In the genomic region with DNA sequence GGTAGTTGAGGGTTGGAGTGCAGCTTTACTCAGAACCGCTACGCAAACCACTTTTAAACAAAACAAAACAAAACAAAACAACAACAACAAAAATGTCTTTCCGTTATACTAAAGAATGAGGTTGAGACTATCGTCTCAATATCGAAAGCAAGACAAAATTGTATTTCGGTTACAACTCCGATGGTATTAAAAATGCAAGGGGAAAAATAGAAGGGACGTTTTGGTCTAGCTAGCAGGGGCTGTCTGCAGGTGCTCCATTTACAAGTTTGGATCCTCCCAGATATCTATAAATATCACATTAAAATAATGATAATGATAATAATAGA, we compare ENCODE assay signal across 8 mouse cellular contexts. TPM values are rescaled to one million over a fixed set of nuclear protein-coding genes. Genes with fewer than 3 reads are reported as not detected.
A peak's percentile ranks its signal among the peaks of the same experiment; 100 is the strongest.
DNase-seq lines count a peak whose midpoint lies in the region; ATAC-seq and TF ChIP-seq lines count a peak whose summit lies in the region.

TSS of gene Cd1d1 (minus strand) at position 27 of the 326 bp plus-strand sequence.

- H3K9ac ChIP-seq in forebrain, embryonic 13.5 days = peak within 1 kb of the TSS; percentile 80
- H3K9ac ChIP-seq in limb, embryonic 15.5 days = peak within 1 kb of the TSS; percentile 62
- peak within 1 kb of the TSS; percentile 41 for H3K9ac ChIP-seq in stomach, embryonic 15.5 days

- H3K36me3 ChIP-seq in E14TG2a.4 (ENCODE audit: insufficient read depth, low read length) = no peaks in the 10 kb centered on the region
- no peaks in the 10 kb centered on the region for H3K36me3 ChIP-seq in forebrain, embryonic 13.5 days (ENCODE audit: poor library complexity, severe bottlenecking)
- H3K36me3 ChIP-seq in limb, embryonic 15.5 days = no peaks in the 10 kb centered on the region
- H3K36me3 ChIP-seq in stomach, embryonic 15.5 days = no peaks in the 10 kb centered on the region

- H3K4me1 ChIP-seq in E14TG2a.4 (replicated peaks; ENCODE audit: low read depth, low read length) = peaks cover 29% of the 10 kb centered on the region
- peaks cover 5% of the 10 kb centered on the region for H3K4me1 ChIP-seq in forebrain, embryonic 13.5 days
- H3K4me1 ChIP-seq in limb, embryonic 15.5 days = no peaks in the 10 kb centered on the region
- H3K4me1 ChIP-seq in stomach, embryonic 15.5 days = no peaks in the 10 kb centered on the region

- H3K27me3 ChIP-seq in E14TG2a.4 (ENCODE audit: insufficient read depth, low read length) = no peaks in the 10 kb centered on the region
- 0 out of 2 replicates have a peak, but pooled peaks cover 3% of the 10 kb centered on the region for H3K27me3 ChIP-seq in forebrain, embryonic 13.5 days
- no peaks in the 10 kb centered on the region for H3K27me3 ChIP-seq in limb, embryonic 15.5 days
- no peaks in the 10 kb centered on the region for H3K27me3 ChIP-seq in stomach, embryonic 15.5 days (replicated peaks)

- DNase-seq in gastrocnemius, adult 2 months = no peak
- DNase-seq in gastrocnemius, adult 18-20 months (ENCODE audit: low spot score) = no peak
- no peak for DNase-seq in left cerebral cortex, postnatal 4 days
- DNase-seq in layer of hippocampus, postnatal 36 days = no peak

- no peak for ATAC-seq in forebrain, embryonic 13.5 days
- no peak for ATAC-seq in limb, embryonic 15.5 days (ENCODE audit: insufficient number of reproducible peaks, low FRiP score, low TSS enrichment, low read depth)
- no peak for ATAC-seq in stomach, embryonic 15.5 days (ENCODE audit: insufficient read depth, low FRiP score, low read depth)

- peak within 1 kb of the TSS; percentile 76 for H3K4me3 ChIP-seq in gastrocnemius, adult 2 months
- peak within 1 kb of the TSS; percentile 79 for H3K4me3 ChIP-seq in E14TG2a.4 (replicated peaks; ENCODE audit: low read length)
- H3K4me3 ChIP-seq in forebrain, embryonic 13.5 days = peak within 1 kb of the TSS; percentile 60
- H3K4me3 ChIP-seq in limb, embryonic 15.5 days = peak within 1 kb of the TSS; percentile 56
- peak within 1 kb of the TSS; percentile 64 for H3K4me3 ChIP-seq in stomach, embryonic 15.5 days (replicated peaks)

- H3K4me2 ChIP-seq in forebrain, embryonic 13.5 days = peak within 1 kb of the TSS; percentile 62
- H3K4me2 ChIP-seq in limb, embryonic 15.5 days = peak within 1 kb of the TSS; percentile 67
- peak within 1 kb of the TSS; percentile 59 for H3K4me2 ChIP-seq in stomach, embryonic 15.5 days

- intact Hi-C loops in gastrocnemius, adult 2 months (cut with DNase I) = no loop called here
- intact Hi-C loops in left cerebral cortex, postnatal 4 days (cut with DNase I) = no loop called here

- TF ChIP-seq CTCF in gastrocnemius, adult 2 months (IDR thresholded peaks at IDR 0.05) = no peak
- no peak for TF ChIP-seq CTCF in E14TG2a.4 (conservative IDR thresholded peaks at IDR 0.05; ENCODE audit: low read length)

- H3K9me3 ChIP-seq in E14TG2a.4 (ENCODE audit: low read length) = no peaks in the 10 kb centered on the region
- no peaks in the 10 kb centered on the region for H3K9me3 ChIP-seq in forebrain, embryonic 13.5 days (replicated peaks)
- H3K9me3 ChIP-seq in limb, embryonic 15.5 days = no peaks in the 10 kb centered on the region
- H3K9me3 ChIP-seq in stomach, embryonic 15.5 days = no peaks in the 10 kb centered on the region

- WGBS in forebrain, embryonic 13.5 days = 24% methylated on average over 8 of the region's 8 CpGs
- 25% methylated on average over 8 of the region's 8 CpGs for WGBS in limb, embryonic 15.5 days
- WGBS in stomach, embryonic 15.5 days = 17% methylated on average over 8 of the region's 8 CpGs

- peak within 1 kb of the TSS; percentile 56 for H3K27ac ChIP-seq in gastrocnemius, adult 2 months
- peak within 1 kb of the TSS; percentile 89 for H3K27ac ChIP-seq in forebrain, embryonic 13.5 days
- peak within 1 kb of the TSS; percentile 88 for H3K27ac ChIP-seq in limb, embryonic 15.5 days
- peak within 1 kb of the TSS; percentile 87 for H3K27ac ChIP-seq in stomach, embryonic 15.5 days

RNA-seq across cellular contexts. Expression of gene Cd1d1, which starts in this region (rescaled TPM):
- total RNA-seq in gastrocnemius, adult 2 months (2021) = 1 to 10 TPM; 1.8 to 6.4 TPM
- total RNA-seq in gastrocnemius, adult 18-20 months (2021) = 1 to 10 TPM; 1.9 to 3.6 TPM
- polyA plus RNA-seq in forebrain, embryonic 13.5 days (2015; fragmentation: Nextera tagmentation; extraction: Ambion mirVana) = 75.5 and 86.9 TPM in 2 replicates
- 26.4 and 28.9 TPM in 2 replicates for polyA plus RNA-seq in limb, embryonic 15.5 days (2015; fragmentation: Nextera tagmentation; extraction: Ambion mirVana)
- 31.7 and 34.1 TPM in 2 replicates for polyA plus RNA-seq in stomach, embryonic 15.5 days (2015; fragmentation: Nextera tagmentation; extraction: Ambion mirVana)
- 1 to 10 TPM; 6.3 to 6.8 TPM for total RNA-seq in left cerebral cortex, postnatal 4 days (2021)
- under 1 TPM; 0.82 to 0.99 TPM for total RNA-seq in layer of hippocampus, postnatal 36 days (2021)
